Mouse (Mus musculus): ENCODE data around the gene Gspt1.
"Not testable (repeated sequence)": the region's sequence is repeated elsewhere in the genome, so short reads cannot be mapped to it uniquely, and the experiment has no call there.

Gspt1 gene

DNA sequence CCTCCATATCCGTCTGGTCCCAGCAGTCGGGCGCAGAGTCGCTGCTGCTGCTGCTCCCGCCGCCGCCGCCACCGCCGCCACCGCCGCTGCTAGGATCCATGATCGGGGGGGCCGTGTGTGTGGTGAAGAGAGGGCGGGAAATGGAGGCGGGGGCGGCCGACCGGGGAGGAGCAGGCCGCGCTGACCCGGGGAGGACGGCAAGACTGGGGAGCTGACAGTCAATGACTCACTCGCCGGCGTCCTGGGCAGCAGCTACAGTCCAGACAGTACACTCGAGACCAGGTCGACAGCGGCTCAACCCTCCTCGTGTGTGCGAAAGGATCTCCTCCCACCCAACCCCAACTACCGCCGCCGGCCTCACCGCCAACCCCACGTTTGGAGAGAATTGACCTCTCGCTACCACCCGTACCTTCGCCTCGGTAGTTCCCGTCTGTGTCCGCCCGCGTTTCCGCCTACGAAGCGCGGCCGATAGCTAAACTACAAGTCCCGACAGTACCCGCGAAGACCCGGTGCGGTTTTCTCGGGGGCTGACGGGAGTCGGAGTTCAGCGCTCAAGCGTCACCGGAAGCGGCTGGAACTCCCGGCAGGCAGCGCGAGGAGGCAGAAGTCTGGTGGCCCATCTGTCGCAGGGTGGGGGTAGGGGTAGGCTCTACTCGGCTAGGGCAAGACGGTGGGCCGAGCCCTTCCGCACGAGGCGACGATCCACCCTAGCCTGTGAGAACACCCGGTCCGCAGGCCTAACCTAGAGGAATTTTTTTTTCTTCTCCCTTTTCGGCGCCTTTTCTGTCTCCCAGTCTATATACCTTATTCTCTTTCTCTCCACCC, at the start of gene Gspt1:
TSS of gene Gspt1 (minus strand) at position 428 of the 825 bp plus-strand sequence.
- DNase-seq (ENCODE audit: low spot score), result peak; percentile 92

DNA sequence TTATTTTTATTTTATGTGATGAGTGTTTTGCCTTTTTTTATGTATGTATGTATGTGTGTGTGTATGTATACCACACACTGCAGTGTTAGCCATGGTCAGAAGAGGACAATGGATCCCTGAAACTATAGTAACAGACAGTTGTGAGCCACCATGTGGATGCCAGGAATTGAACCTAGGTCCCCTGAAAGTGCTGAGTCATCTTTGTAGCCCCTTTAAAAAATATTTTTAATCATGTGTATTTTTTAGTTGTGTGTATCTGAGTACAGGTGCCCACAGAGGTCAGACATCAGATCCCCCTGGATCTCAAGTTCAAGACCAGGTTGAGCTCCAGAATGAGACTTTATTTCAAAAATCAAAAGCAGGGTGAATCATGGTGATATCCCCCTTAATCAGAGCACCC, 49.6 kb upstream of the Gspt1 start:
- no peak for DNase-seq (ENCODE audit: low spot score)

DNA sequence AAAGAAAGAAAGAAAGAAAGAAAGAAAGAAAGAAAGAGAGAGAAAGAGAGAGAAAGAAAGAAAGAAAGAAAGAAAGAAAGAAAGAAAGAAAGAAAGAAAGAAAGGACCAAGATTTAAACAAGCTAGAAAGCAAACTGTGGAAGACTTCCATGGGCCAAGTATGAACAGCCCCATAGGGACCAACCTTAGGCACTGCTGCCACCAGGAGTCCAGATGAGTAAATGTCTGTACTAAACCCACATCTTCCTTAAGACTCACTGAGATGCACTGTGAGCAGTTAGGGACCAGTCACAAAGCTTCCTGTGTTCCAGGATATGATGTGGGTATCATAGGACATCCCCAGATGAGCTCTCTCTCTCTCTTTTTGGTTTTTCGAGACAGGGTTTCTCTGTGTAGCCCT, 43.6 kb upstream of the Gspt1 start:
- DNase-seq (ENCODE audit: low spot score), result not testable (repeated sequence)

DNA sequence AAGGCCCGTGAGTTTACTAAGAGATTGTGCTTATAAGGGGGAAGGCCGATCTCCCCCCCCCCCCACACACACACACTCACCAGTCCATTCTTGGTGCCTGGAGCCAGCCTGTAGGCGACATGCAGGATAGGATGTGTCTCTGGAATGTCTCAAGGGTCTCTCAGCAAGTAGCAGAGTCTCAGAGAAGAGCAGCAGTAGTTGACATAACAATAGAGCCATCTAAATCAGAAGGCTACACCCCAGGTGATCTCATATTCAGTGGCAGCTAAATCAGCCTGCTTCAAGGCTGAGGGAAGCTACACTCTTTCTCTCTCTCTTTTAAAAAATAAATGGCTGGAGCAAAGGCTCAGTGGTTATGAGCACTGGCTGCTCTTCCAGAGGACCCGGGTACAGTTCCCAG, 41.5 kb upstream of the Gspt1 start:
- not testable (repeated sequence) for DNase-seq (ENCODE audit: low spot score)

DNA sequence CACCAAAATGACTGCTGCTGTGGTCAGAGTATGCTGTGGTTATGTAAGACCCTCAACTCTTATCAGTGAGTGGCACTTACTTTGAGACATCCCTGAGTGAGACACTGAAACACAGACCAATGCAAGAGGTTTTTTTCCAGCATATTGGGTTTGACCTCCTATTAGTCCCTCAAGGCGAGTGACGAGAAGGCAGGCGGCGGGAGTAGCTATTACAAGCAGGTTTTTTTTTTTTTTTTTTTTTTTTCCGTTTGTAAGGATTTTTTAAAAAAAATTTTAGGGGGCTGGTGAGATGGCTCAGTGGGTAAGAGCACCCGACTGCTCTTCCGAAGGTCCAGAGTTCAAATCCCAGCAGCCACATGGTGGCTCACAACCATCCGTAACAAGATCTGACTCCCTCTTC, 34.7 kb upstream of the Gspt1 start:
- DNase-seq (ENCODE audit: low spot score), result not testable (repeated sequence)

DNA sequence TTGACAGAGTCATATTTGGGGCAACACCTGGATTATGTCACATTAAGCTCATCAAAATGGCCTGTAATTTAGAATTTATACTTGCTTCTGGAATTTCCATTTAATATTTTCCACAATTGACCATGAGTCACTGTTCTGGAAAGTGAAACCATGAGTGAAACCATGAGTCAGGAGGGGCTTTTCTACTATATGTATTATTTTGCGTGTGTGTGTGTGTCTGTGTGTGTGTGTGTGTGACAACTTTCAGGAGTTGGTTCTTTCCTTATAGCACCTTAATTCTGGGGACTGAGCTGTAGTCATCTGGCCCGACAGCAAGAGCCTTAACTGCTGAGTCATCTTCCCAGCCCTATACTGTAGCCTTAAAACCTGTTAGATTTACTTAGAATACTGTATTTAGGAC, 31.8 kb upstream of the Gspt1 start:
- DNase-seq (ENCODE audit: low spot score), result no peak

DNA sequence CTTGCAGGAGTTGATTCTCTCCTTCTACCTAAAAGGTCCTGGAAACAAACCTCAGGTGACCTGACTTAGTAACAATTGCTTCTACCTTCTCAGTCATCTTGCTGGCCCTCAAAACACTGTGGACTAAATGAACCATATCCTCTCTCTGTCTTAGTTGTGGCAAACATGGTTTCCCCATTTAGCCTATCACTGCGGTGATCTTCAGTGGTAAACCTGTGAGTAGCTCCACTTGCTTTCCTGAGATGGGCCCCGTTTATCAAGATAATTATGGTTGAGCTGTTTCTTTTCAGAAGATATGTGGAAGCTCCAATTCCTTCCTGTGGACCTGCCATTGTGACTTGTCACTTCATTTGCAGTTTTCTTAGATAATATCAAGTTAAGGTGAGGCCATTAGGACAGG, 30.8 kb upstream of the Gspt1 start:
- DNase-seq (ENCODE audit: low spot score), result no peak

DNA sequence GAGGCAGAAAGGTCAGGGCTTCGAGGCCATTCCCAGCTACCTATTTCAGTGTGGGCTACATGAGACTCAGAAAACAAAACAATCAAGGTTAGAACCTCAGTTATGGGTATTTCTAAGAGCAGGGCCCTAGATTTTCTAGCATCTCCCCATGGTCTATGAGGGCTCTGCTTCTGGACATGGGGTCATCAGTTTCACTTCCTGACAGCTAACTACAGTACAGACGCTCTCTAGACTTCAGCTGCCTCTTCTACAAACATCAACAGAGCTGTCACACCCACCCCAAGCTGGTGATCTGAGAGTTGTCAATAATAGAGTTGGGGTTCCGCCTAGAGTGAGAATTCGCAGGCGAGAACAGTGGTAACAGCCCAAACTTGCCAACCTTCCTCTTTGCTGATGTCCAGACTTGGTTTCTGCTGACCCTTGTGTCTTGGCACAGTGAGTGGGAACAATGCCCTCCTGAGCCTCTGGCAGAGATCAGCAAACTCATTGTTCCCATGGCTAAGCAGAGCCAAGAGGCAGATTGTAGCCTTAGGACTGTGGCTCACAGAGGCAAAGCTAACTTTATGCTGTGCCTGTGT, 28.6 kb upstream of the Gspt1 start:
- no peak for DNase-seq (ENCODE audit: low spot score)

DNA sequence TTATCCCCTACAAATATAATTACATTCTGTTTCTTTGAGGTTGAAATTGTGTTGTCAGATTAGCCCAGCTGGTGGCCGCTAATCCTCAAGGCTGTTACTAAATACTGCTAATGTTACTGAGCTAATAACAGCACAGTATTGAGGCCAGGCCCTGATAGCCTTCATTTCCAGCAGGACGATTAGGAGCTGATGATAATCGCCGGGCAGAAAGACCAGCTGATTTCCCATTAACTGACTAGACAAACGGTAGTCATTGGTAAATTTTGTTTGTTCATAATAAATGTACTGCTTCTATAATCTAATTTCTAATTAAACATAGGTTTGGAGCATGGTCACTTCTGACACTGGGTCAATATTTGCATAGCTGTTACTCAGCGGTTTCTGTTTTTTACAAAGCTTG, 24.7 kb upstream of the Gspt1 start:
- no peak for DNase-seq (ENCODE audit: low spot score)

DNA sequence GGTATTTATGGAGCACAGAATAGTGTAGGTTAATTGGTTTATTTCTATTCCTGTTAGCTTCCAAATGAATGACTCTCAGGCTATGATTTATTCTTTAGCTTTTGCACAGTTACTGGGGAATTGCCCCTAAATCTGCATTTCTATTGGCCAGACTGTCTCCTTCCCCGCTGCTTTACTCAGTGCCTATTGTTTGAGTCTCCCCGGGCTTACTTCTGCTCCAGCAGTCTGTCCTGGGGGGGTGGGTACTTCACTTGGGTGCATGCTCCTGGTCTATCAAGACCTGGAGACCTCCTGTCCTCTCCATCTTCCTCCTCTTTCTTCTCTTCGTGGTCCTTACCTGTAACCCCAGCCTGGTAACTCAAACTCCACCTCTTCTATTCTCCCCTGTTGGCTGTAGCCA, 22.8 kb upstream of the Gspt1 start:
- no peak for DNase-seq (ENCODE audit: low spot score)

DNA sequence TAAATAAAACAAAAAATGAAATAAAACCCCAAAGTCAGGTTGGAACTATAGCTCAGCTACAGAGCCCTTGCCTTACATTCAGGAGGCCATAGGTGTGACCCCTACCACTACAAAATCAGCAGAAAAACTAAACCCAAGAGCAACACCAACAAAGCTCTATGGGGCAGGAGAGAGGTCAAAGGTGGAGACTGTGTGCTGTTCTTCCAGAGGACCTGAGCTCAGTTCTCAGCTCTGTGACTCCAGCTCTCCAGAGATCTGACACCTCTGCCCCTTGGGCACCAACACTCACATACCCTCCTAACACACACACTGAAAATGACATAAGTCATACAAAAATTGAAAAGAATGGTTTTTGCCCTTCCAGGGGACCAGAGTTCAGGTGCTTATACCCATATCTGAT, 16.9 kb upstream of the Gspt1 start:
- no peak for DNase-seq (ENCODE audit: low spot score)

DNA sequence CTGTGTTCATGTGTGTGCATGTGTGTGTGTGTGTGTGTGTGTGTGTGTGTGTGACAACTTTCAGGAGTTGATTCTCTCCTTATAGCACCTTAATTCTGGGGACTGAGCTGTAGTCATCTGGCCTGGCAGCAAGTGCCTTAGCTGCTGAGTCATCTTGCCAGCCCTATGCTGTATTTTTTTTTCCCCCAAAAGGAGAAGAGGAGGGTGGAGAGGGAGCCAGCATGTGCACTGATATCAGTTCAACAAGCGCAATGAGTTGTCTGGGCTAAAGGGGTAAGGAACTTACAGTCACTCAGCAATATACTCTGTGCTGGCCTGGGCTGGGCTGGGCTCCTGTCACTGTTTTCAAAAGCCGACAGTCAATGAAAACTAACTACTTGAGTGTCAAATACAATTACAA, 16.5 kb upstream of the Gspt1 start:
- DNase-seq (ENCODE audit: low spot score), result no peak

DNA sequence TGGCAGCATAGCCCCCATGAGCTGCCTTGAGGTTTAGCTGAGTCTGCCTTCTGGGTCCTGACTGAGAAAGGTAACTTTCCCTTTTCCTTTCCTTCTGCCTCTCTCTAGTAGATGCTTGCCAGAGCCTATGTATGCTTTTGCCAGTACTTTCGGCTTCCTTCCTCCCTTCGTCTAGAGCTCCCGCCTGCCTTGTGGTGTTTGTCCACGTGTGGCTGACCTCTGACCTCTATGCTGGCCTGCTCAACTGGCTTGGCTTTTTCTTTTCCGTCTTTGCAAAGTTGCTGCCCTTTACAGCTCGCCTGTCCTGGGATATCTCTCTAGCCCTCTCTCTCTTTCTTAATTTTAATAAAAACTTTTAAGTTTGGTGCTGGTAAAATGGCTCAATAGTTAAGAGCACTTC, 15.7 kb upstream of the Gspt1 start:
- no peak for DNase-seq (ENCODE audit: low spot score)

DNA sequence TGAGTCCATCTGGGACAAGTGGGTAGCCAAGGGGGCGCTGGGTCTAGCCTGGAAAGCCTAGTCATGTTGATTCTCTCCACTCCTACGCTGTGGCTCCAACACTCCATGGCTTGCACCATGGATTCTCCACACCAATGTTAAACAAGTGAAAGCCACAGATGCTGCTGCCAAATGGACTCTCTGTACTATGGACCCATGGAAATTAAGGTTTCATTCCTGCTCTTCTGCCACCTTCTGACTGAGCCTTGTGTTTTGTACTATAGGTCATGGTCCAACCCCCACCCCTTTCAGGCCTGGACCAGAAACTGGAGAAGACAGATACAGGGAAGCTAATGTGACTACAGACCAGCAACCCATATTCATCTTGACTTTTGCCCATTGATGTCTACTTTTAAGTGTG, 12.4 kb upstream of the Gspt1 start:
- no peak for DNase-seq (ENCODE audit: low spot score)

DNA sequence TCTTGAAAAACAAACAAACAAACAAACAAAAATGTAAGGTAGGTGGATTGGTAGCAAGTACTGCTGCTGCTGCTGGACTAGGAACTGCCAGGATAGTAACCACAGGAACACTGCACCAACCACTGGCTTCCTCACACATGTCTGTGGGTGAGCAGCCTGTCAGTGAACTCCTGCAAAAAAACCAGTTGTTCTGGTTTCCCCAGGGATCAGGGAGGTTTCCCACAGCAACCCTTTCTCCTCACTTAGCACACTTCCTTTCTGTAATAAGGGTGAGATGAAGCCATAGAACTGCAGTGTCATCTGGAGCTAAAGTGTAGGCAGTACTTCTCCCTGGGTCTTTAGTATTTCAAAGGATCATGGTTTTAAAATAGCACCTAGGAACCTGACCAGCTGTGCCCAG, 9.1 kb upstream of the Gspt1 start:
- peak; percentile 19 for DNase-seq (ENCODE audit: low spot score)

DNA sequence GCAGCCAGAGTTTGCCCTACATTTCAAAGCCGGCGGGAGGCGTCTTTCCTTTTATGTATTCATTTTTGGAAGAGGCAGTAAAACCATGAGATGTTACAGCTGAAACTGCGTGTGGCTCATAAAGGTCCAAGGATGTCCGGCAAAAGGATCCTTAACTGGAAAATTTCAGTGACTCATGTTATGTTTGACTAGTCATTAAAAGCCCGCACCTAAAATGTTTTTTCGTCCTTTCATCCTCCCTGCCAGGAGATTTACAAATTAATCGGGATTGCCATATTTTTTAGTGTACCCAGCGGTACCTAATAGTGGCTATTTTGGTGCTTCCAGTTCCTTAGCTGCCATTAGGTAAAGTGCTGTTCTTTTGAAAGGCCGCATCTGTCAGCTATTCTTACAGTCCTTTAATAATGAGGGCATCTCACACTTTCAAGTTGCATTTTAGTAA, 619 bp upstream of the Gspt1 start:
- no peak for DNase-seq (ENCODE audit: low spot score)

DNA sequence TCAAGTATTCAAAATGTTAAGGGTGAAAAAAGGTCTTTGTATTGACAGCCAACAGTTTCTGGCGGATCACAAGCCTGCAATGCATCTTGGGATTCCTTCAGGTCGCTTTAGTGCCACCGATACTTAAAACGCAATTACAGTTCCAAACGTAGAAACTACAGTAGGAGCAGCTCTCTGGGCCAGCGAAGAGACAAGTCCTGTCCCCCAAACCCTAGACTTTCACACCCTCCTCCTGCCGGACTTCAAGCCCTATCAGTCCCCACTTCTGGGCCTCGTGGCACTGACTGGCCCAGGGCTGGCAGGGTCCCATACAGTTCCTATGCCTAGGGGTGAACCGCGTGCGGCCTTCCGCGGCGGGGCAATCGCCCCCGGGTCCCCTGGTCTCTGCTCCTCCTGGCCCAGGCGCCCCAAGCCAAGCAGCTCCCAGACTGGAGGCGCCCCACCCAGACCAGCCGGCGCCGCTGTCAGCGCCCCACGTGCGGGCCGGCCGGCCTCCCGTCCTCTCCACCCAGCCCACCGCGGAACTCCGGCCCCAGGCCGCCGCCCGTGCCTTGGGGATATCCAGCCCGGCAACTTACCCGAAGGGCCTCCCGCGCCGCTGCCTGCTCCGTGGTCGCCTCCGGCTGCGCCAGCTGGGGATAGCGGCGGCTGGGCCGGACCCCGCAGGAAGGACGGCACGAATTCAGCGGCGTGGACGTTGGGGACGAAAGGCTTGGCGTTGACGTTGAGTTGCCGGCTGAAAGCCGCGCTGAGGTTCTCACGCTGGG, 877 bp downstream of the Gspt1 start:
- DNase-seq (ENCODE audit: low spot score), result peak; percentile 43

DNA sequence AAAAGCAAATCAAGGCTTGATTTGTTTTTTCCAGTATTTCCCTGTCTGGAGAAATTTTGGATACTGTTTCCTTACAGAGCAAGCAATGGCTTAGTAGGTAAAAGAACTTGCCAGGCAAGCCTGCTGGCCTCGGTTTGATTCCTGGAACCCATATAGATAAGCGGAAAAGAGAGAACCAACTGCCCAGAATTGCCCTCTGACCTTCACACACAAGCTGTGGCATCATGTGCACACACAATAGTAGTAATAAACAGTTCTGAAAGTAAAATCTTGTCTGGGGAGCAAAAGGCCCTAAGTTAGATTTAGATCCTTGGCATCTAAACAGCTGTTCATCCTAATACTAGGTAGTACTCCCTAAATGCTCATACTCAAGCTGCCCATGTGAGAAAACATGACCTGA, 6.3 kb downstream of the Gspt1 start:
- no peak for DNase-seq (ENCODE audit: low spot score)

DNA sequence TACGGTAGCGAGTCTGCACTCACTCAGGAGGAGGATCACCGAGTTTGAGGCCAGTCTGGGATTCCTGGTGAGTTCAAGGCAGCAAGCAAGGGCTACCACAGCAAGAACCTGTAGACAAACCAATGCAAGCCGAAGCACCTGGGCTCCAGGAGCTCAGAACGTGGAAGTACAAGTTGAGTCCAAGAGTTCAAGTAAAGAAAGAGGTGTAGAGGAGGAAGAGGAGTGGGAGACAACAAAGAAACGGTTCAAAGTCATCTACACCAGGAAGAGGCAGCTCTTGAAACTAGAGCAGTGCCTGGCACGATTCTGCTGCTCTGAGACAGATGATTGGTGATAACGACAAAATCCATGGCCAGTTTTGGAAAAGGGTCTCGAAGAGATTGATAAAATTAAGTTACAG, 8.4 kb downstream of the Gspt1 start:
- no peak for DNase-seq (ENCODE audit: low spot score)

DNA sequence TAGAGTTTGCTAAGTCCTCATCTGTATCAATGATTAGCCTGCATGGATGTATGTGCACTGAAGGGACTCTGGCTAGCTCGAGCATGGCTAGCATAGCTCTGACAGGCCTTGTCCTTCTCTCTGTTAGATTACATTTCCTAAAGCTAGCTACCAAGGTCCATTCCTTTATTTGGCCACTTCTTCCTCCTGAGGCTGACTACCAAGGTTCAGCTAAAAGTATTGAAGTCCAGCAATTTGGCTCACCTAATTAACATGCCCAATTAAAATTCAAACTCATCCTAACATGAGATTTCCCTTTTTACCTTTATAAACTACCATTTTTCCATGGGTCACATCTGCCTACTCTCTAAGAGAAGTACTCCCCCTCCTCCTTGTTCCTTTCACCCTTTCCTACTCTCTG, 11.7 kb downstream of the Gspt1 start:
- no peak for DNase-seq (ENCODE audit: low spot score)

DNA sequence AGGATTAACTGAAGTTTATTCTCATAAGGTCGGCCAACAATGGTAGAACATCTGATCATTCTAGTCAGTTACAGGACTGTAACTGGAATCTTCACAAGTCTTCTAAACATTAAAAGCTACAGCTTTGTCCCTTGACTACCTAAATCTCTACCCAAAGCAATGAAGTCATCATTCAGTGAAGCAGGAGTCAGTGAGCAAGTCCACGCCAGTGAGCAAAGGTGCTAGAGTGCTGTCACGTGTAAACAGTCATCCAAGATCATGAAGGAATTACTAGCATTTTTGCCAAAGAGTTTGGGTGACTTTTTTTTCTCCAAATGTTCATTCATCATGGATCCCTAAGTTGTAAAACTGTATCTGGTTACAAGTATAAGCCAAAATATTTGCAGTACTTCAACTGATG, 36.3 kb downstream of the Gspt1 start:
- no peak for DNase-seq (ENCODE audit: low spot score)

DNA sequence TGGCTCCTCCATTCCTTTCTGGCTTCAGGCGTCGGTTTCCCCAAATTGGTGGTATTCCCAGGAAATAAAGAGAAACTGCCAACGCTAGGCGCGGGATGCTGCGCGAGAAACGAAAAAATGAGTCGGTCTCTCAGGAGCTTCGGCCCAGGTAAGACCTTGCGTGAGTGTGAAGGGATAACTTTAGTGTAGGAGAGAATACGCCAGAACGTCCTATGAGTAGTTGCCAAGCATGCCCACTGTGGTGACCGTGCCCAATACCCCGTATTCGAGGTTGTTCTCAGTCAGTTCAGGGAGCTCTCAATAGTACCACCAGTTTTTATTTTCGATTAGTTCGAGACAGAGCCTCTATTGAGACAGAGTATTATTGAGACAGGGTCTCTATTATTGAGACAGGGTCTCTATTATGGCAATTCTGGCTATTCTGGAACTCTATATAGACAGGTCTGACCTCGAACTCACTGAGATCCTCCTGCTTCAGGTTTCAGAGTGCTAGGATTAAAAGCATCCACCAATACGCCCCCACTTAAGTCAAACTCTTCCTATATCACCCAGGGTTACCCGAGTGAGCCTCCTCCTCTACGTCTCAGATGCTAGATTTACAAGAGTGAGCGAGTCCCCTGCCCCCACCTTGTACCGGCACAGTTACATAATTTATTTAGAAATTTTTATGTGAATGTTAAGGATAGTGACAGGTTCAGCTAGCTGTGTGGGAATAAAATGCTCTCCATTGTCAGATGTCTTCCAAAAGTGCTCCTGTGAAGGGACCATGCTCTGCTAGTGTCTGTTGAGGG, 50.3 kb downstream of the Gspt1 start:
- DNase-seq (ENCODE audit: low spot score), result no peak
